Mouse (Mus musculus) bone marrow macrophage, adult 2 months (primary cell): Measurements from ENCODE around the gene Trmt44.

ENCODE experiments used
- CTCF ChIP-seq: IDR thresholded peaks from 2 replicates; pipeline ENCODE4 v1.5.1; 2012; ENCODE audit warnings: low read depth, mild to moderate bottlenecking, low read length, moderate library complexity
- POLR2A ChIP-seq: IDR thresholded peaks from 2 replicates; pipeline ENCODE4 v1.6.1; 2012; ENCODE audit warnings: mild to moderate bottlenecking, low read depth, low read length, borderline replicate concordance

GRCm38 (mm10) chr5:35612722-35613121 is 37.9 kb upstream of the Trmt44 start:
- no peak for TF ChIP-seq CTCF
- no peak for TF ChIP-seq POLR2A
